Mouse (Mus musculus): ENCODE measurements around the gene Foxe1. TPM values are rescaled to one million over a fixed set of nuclear protein-coding genes. Genes with fewer than 3 reads are reported as not detected.
A peak's percentile ranks its signal among the peaks of the same experiment; 100 is the strongest.

Gene Foxe1
- polyA plus RNA-seq, 1 experiment from 2014 or later, result 1.7 TPM

- H3K27ac ChIP-seq (replicated peaks; ENCODE audit: low read depth, low read length), result no peak overlapping the region
- peak overlapping the region; percentile 25 for H3K4me3 ChIP-seq (ENCODE audit: low read depth, low read length)
- no peaks in the 10 kb centered on the region for H3K36me3 ChIP-seq (ENCODE audit: control insufficient read depth, insufficient read depth, low read length)
- DNase-seq (ENCODE audit: low spot score) (peak; percentile 92), ATAC-seq (ENCODE audit: low read depth) (peak; percentile 87)
- peak overlapping the region; percentile 55; the same call in 1 of the 2 replicates for H3K9ac ChIP-seq (ENCODE audit: low read depth, low read length)
- 2% methylated on average over 14 of the region's 19 CpGs for WGBS
- peak overlapping the region; percentile 51 for H3K4me2 ChIP-seq (ENCODE audit: low read depth, low read length)
- no peaks in the 10 kb centered on the region for H3K9me3 ChIP-seq (ENCODE audit: control insufficient read depth, low read length)
- H3K4me1 ChIP-seq (ENCODE audit: control insufficient read depth, insufficient read depth, low read length), result peaks cover 4% of the 10 kb centered on the region; the same call in 1 of the 2 replicates
- H3K27me3 ChIP-seq (replicated peaks; ENCODE audit: control insufficient read depth, insufficient read depth, low read length), result no peaks in the 10 kb centered on the region
These were observed 27.6 kb downstream of the Foxe1 start for GRCm38 (mm10) chr4:46371030-46371429.

- Histone ChIP-seq H3K27me3 (replicated peaks; ENCODE audit: control insufficient read depth, insufficient read depth, low read length) (no peaks in the 10 kb centered on the region), H3K27ac (replicated peaks; ENCODE audit: low read depth, low read length) (no peak overlapping the region), H3K36me3 (ENCODE audit: control insufficient read depth, insufficient read depth, low read length) (peaks cover 20% of the 10 kb centered on the region), H3K9ac (ENCODE audit: low read depth, low read length) (no peak overlapping the region), H3K4me1 (ENCODE audit: control insufficient read depth, insufficient read depth, low read length) (no peaks in the 10 kb centered on the region), H3K9me3 (ENCODE audit: control insufficient read depth, low read length) (no peaks in the 10 kb centered on the region), H3K4me3 (ENCODE audit: low read depth, low read length) (peak overlapping the region; percentile 34), H3K4me2 (ENCODE audit: low read depth, low read length) (peak overlapping the region; percentile 62)
- 61% methylated on average over 6 of the region's 6 CpGs for WGBS
- DNase-seq (ENCODE audit: low spot score) (no peak), ATAC-seq (ENCODE audit: low read depth) (no peak)
These were observed 31.0 kb downstream of the Foxe1 start for GRCm38 (mm10) chr4:46374455-46374854.

DNA sequence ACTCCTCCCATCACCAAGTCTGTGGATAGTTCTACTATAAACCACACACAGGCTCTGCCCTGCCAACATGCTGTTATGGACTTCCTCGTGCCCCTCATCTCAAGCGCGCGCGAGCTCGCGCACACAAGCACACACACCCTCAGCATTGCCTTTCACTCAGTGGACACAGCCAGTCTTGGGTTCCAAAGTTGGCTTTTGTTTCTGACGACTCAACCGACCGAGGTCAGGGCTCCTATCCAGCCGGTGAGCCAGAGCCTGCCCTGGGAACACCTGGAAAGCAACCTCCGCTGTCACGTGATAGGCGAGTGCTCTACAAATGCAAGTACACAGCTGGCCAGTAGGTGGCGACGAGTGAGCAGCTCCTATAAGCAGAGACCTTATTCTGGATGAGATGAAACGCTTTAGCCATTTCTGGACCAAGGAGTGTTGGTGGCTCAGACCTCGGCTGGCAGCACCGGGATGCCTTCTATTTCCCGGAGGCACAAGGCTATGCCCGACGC, 31.5 kb downstream of the Foxe1 start:
- Histone ChIP-seq H3K27ac (replicated peaks; ENCODE audit: low read depth, low read length) (no peak overlapping the region), H3K9me3 (ENCODE audit: control insufficient read depth, low read length) (no peaks in the 10 kb centered on the region), H3K36me3 (ENCODE audit: control insufficient read depth, insufficient read depth, low read length) (peaks cover 24% of the 10 kb centered on the region), H3K4me3 (ENCODE audit: low read depth, low read length) (peak overlapping the region; percentile 34), H3K4me1 (ENCODE audit: control insufficient read depth, insufficient read depth, low read length) (no peaks in the 10 kb centered on the region), H3K27me3 (replicated peaks; ENCODE audit: control insufficient read depth, insufficient read depth, low read length) (no peaks in the 10 kb centered on the region), H3K4me2 (ENCODE audit: low read depth, low read length) (peak overlapping the region; percentile 62), H3K9ac (ENCODE audit: low read depth, low read length) (peak overlapping the region; percentile 51)
- 19% methylated on average over 22 of the region's 22 CpGs for WGBS
- DNase-seq (ENCODE audit: low spot score), result peak; percentile 84
- peak; percentile 78 for ATAC-seq (ENCODE audit: low read depth)

DNA sequence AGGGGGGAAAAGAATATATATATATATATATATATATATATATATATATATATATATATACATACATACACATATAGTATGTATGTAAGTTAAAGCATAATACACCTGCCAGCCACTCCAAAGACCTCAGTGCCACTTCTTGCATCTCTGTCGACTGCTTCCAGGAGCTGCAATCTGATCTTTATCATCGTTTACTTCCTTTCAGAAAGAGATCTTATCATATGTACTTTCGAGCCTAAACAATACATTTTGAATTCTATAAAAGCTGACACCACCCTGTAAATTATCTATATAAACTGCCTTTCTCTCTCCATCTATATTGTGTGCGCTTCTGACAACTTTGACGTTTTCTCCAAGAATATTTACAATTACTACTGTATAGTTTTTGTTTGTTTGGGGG, 45.1 kb downstream of the Foxe1 start:
- H3K4me1 ChIP-seq (ENCODE audit: control insufficient read depth, insufficient read depth, low read length), result no peaks in the 10 kb centered on the region
- peak overlapping the region; percentile 92 for H3K9ac ChIP-seq (ENCODE audit: low read depth, low read length)
- ATAC-seq (ENCODE audit: low read depth) (no peak), DNase-seq (ENCODE audit: low spot score) (no peak)
- H3K36me3 ChIP-seq (ENCODE audit: control insufficient read depth, insufficient read depth, low read length), result peaks cover 21% of the 10 kb centered on the region; the same call in 1 of the 2 replicates
- 27% methylated on average over 5 of the region's 5 CpGs for WGBS
- 0 out of 2 replicates have a peak overlapping the region, but pooled peaks have one; percentile 28 for H3K27ac ChIP-seq (replicated peaks; ENCODE audit: low read depth, low read length)
- no peaks in the 10 kb centered on the region for H3K9me3 ChIP-seq (ENCODE audit: control insufficient read depth, low read length)
- H3K27me3 ChIP-seq (replicated peaks; ENCODE audit: control insufficient read depth, insufficient read depth, low read length), result no peaks in the 10 kb centered on the region; the same call in 1 of the 2 replicates
- peak overlapping the region; percentile 71 for H3K4me3 ChIP-seq (ENCODE audit: low read depth, low read length)
- H3K4me2 ChIP-seq (ENCODE audit: low read depth, low read length), result peak overlapping the region; percentile 75

GRCm38 (mm10) chr4:46389013-46389611, 45.7 kb downstream of the Foxe1 start, which contains the start of gene Trmo:
TSS of gene Trmo (minus strand) at chr4:46389437.
- H3K9ac ChIP-seq (ENCODE audit: low read depth, low read length), result peak within 1 kb of the TSS; percentile 92
- peak within 1 kb of the TSS; percentile 71 for H3K4me3 ChIP-seq (ENCODE audit: low read depth, low read length)
- WGBS, result under 1% methylated on average over 51 of the region's 56 CpGs
- H3K4me1 ChIP-seq (ENCODE audit: control insufficient read depth, insufficient read depth, low read length), result no peaks in the 10 kb centered on the region
- H3K36me3 ChIP-seq (ENCODE audit: control insufficient read depth, insufficient read depth, low read length), result peaks cover 15% of the 10 kb centered on the region; the same call in 1 of the 2 replicates
- H3K9me3 ChIP-seq (ENCODE audit: control insufficient read depth, low read length), result no peaks in the 10 kb centered on the region
- ATAC-seq (ENCODE audit: low read depth) (peak; percentile 96), DNase-seq (ENCODE audit: low spot score) (peak; percentile 99)
- H3K27ac ChIP-seq (replicated peaks; ENCODE audit: low read depth, low read length), result peak within 1 kb of the TSS; percentile 94
- H3K27me3 ChIP-seq (replicated peaks; ENCODE audit: control insufficient read depth, insufficient read depth, low read length), result no peaks in the 10 kb centered on the region; the same call in 1 of the 2 replicates
- H3K4me2 ChIP-seq (ENCODE audit: low read depth, low read length), result peak within 1 kb of the TSS; percentile 75

GRCm38 (mm10) chr4:46389612-46390341, 46.4 kb downstream of the Foxe1 start:
- 2% methylated on average over 24 of the region's 24 CpGs for WGBS
- Histone ChIP-seq H3K27ac (replicated peaks; ENCODE audit: low read depth, low read length) (peak overlapping the region; percentile 94), H3K36me3 (ENCODE audit: control insufficient read depth, insufficient read depth, low read length) (peaks cover 12% of the 10 kb centered on the region; the same call in 1 of the 2 replicates), H3K4me3 (ENCODE audit: low read depth, low read length) (peak overlapping the region; percentile 71), H3K4me2 (ENCODE audit: low read depth, low read length) (peak overlapping the region; percentile 75), H3K9ac (ENCODE audit: low read depth, low read length) (peak overlapping the region; percentile 92), H3K27me3 (replicated peaks; ENCODE audit: control insufficient read depth, insufficient read depth, low read length) (no peaks in the 10 kb centered on the region; the same call in 1 of the 2 replicates), H3K4me1 (ENCODE audit: control insufficient read depth, insufficient read depth, low read length) (no peaks in the 10 kb centered on the region), H3K9me3 (ENCODE audit: control insufficient read depth, low read length) (no peaks in the 10 kb centered on the region)
- no peak for ATAC-seq (ENCODE audit: low read depth)
- peak; percentile 73 for DNase-seq (ENCODE audit: low spot score)

DNA sequence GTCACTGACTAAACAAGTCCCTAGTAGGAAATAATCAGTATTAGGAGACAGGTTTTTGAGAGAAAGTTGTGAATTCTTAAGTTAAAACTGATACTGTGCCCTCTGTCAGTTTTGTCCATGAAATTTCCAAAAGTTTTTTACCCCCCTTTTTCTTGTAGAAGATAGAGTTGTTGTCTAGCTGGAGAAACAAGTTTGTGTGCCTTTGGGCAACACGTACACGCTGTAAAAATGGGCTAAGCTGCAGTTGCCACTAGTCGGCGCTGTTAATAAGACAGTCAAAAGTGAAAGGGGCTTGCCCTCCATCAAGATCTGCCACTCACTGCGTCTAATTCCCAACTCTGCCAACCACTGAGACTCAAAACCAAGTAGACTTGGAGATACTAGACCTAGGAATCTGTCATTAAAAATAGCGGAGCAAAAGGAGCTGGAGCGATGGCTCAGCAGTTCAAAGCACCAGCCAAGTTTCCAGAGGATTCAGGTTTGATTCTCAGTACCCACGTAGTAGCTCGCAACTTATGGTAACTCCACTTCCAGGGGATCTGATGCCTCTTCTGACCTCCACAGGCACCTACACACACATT, 47.1 kb downstream of the Foxe1 start:
- H3K27ac ChIP-seq (replicated peaks; ENCODE audit: low read depth, low read length), result peak overlapping the region; percentile 94; the same call in 1 of the 2 replicates
- no peaks in the 10 kb centered on the region for H3K4me1 ChIP-seq (ENCODE audit: control insufficient read depth, insufficient read depth, low read length)
- H3K9ac ChIP-seq (ENCODE audit: low read depth, low read length), result peak overlapping the region; percentile 92; the same call in 1 of the 2 replicates
- H3K36me3 ChIP-seq (ENCODE audit: control insufficient read depth, insufficient read depth, low read length), result 0 out of 2 replicates have a peak, but pooled peaks cover 5% of the 10 kb centered on the region
- no peaks in the 10 kb centered on the region for H3K9me3 ChIP-seq (ENCODE audit: control insufficient read depth, low read length)
- peak overlapping the region; percentile 75 for H3K4me2 ChIP-seq (ENCODE audit: low read depth, low read length)
- WGBS, result 22% methylated on average over 9 of the region's 9 CpGs
- no peaks in the 10 kb centered on the region; the same call in 1 of the 2 replicates for H3K27me3 ChIP-seq (replicated peaks; ENCODE audit: control insufficient read depth, insufficient read depth, low read length)
- ATAC-seq (ENCODE audit: low read depth) (0 out of 2 replicates have a peak, but pooled peaks have one; percentile 22), DNase-seq (ENCODE audit: low spot score) (peak; percentile 93)
- peak overlapping the region; percentile 71 for H3K4me3 ChIP-seq (ENCODE audit: low read depth, low read length)

GRCm38 (mm10) chr4:46394388-46394787, 51.0 kb downstream of the Foxe1 start:
- no peak overlapping the region for H3K27ac ChIP-seq (replicated peaks; ENCODE audit: low read depth, low read length)
- no peaks in the 10 kb centered on the region for H3K4me1 ChIP-seq (ENCODE audit: control insufficient read depth, insufficient read depth, low read length)
- 68% methylated on average over 2 of the region's 2 CpGs for WGBS
- no peaks in the 10 kb centered on the region; the same call in 1 of the 2 replicates for H3K27me3 ChIP-seq (replicated peaks; ENCODE audit: control insufficient read depth, insufficient read depth, low read length)
- no peak overlapping the region for H3K4me2 ChIP-seq (ENCODE audit: low read depth, low read length)
- no peaks in the 10 kb centered on the region for H3K9me3 ChIP-seq (ENCODE audit: control insufficient read depth, low read length)
- DNase-seq (ENCODE audit: low spot score) (no peak), ATAC-seq (ENCODE audit: low read depth) (no peak)
- no peak overlapping the region for H3K4me3 ChIP-seq (ENCODE audit: low read depth, low read length)
- no peaks in the 10 kb centered on the region for H3K36me3 ChIP-seq (ENCODE audit: control insufficient read depth, insufficient read depth, low read length)
- H3K9ac ChIP-seq (ENCODE audit: low read depth, low read length), result no peak overlapping the region
